Mouse (Mus musculus) ES-E14 (cell line): ENCODE data around the gene Zfyve21. TPM values are rescaled to one million over a fixed set of nuclear protein-coding genes. Genes with fewer than 3 reads are reported as not detected.

Source experiments
- DNase-seq: peaks from one replicate; pipeline ENCODE4 v3.0.0-alpha.2; 2013; ENCODE audit warnings: low read depth, low spot score
- H3K27ac ChIP-seq: 2 replicates; pipeline ENCODE4 v1.5.1; 2012; ENCODE audit warnings: low read depth, mild to moderate bottlenecking, low read length, moderate library complexity, mixed read lengths; ENCODE audit not compliant: poor library complexity, insufficient read depth, severe bottlenecking
- H3K36me3 ChIP-seq: 2 replicates; pipeline ENCODE4 v1.6.1; 2012; ENCODE audit warnings: mild to moderate bottlenecking, low read length, moderate library complexity, mixed read lengths; ENCODE audit not compliant: control insufficient read depth, poor library complexity, insufficient read depth, severe bottlenecking
- H3K4me1 ChIP-seq, 2 experiments: fragments of 150-350 bp in 1 of 2; sonication (generic) in 1 of 2; 2 replicates each; pipeline ENCODE4 v1.6.1; 2012; ENCODE audit warnings: low read length in 2 of 2, mild to moderate bottlenecking in 1 of 2, mixed read lengths in 1 of 2; ENCODE audit not compliant: control insufficient read depth in 2 of 2, insufficient read depth in 2 of 2, poor library complexity in 1 of 2
- H3K4me3 ChIP-seq, 2 experiments: fragments of 150-350 bp in 1 of 2; sonication (generic) in 1 of 2; 2 replicates each; pipeline ENCODE4 v1.5.1; 2012; ENCODE audit warnings: low read length in 2 of 2, low read depth in 1 of 2, mild to moderate bottlenecking in 1 of 2, mixed read lengths in 1 of 2; ENCODE audit not compliant: insufficient read depth in 1 of 2, poor library complexity in 1 of 2, severe bottlenecking in 1 of 2
- H3K9ac ChIP-seq: 2 replicates; pipeline ENCODE4 v1.6.1; 2012; ENCODE audit warnings: low read depth, mild to moderate bottlenecking, low read length, mixed read lengths; ENCODE audit not compliant: poor library complexity, insufficient read depth, severe bottlenecking
- H3K9me3 ChIP-seq: fragments of 150-350 bp; sonication (generic); 2 replicates; pipeline ENCODE4 v1.6.1; 2012; ENCODE audit warnings: low read depth, mild to moderate bottlenecking, low read length; ENCODE audit not compliant: control insufficient read depth, insufficient read depth
- CHD2 ChIP-seq: IDR thresholded peaks from 2 replicates; pipeline ENCODE4 v1.6.1; 2014; ENCODE audit warnings: mild to moderate bottlenecking, low read depth, low read length, inconsistent platforms
- HCFC1 ChIP-seq: IDR thresholded peaks from 2 replicates; pipeline ENCODE4 v1.6.1; 2012; ENCODE audit warnings: low read length, inconsistent platforms, borderline replicate concordance; ENCODE audit not compliant: insufficient read depth
- MAFK ChIP-seq: IDR thresholded peaks from 2 replicates; pipeline ENCODE4 v1.6.1; 2014; ENCODE audit warnings: mild to moderate bottlenecking, low read depth, low read length, inconsistent platforms; ENCODE audit not compliant: insufficient read depth
- ZC3H11A ChIP-seq: IDR thresholded peaks from 2 replicates; pipeline ENCODE4 v1.6.1; 2012; ENCODE audit warnings: low read depth, mild to moderate bottlenecking, inconsistent platforms, low read length, borderline replicate concordance
- ZNF384 ChIP-seq: IDR thresholded peaks from 2 replicates; pipeline ENCODE4 v1.6.1; 2012; ENCODE audit warnings: low read depth, low read length, inconsistent platforms
- in situ Hi-C, 2 experiments: fragments of 600-800 bp; cut with MboI; formaldehyde crosslinking; loops; one replicate each; pipeline ENCODE4 v1.15.1; 2025; ENCODE audit warnings: low sequenced_read_pairs in 2 of 2, inconsistent platforms in 1 of 2; ENCODE audit not compliant: unreplicated experiment in 2 of 2
- total RNA-seq: library from RNA; depleted of rRNA; stranded (reverse); fragments of 300-350 nt; gene quantifications from 2 replicates; pipeline ENCODE4 v1.2.3, GENCODE M21; 2012; rRNA removed

Gene Zfyve21
- total RNA-seq: 27.0 and 33.5 TPM in 2 replicates

GRCm38 (mm10) chr12:111813766-111814617 is at the start of gene Zfyve21, which contains the start of gene Xrcc3:
Gene Zfyve21 (plus strand): TSS chr12:111814170.
Gene Xrcc3 (minus strand): TSS chr12:111813873.
- Histone ChIP-seq H3K4me3 (peak within 1 kb of the TSS; percentile 86 to 100), H3K27ac (no peak within 1 kb of the TSS), H3K9me3 (no peaks in the 10 kb centered on the region), H3K4me1 (peaks cover 9 to 24% of the 10 kb centered on the region in 2 experiments; a peak in 3 of 4 replicates), H3K9ac (peak within 1 kb of the TSS; percentile 89), H3K36me3 (peaks cover 10% of the 10 kb centered on the region; the same call in 1 of the 2 replicates)
- TF ChIP-seq MAFK (no peak), CHD2 (peak; percentile 89)
- DNase-seq: peak; percentile 99
- in situ Hi-C loops: no loop called here

GRCm38 (mm10) chr12:111766313-111767236 is 47.4 kb upstream of the Zfyve21 start:
- in situ Hi-C loops: no loop called here
- Histone ChIP-seq H3K36me3 (peaks cover 5% of the 10 kb centered on the region; the same call in 1 of the 2 replicates), H3K9me3 (no peaks in the 10 kb centered on the region), H3K4me1 (peaks cover 6 to 30% of the 10 kb centered on the region in 2 experiments; a peak in 3 of 4 replicates), H3K4me3 (no peak overlapping the region), H3K9ac (no peak overlapping the region; the same call in 1 of the 2 replicates), H3K27ac (peak overlapping the region; percentile 13)
- no peak for DNase-seq
- TF ChIP-seq HCFC1 (no peak), ZC3H11A (no peak), ZNF384 (no peak), MAFK (no peak), CHD2 (no peak)

- Histone ChIP-seq H3K9me3 (no peaks in the 10 kb centered on the region), H3K27ac (no peak overlapping the region), H3K4me3 (no peak overlapping the region), H3K4me1 (peaks cover 6 to 23% of the 10 kb centered on the region in 2 experiments; a peak in 3 of 4 replicates), H3K9ac (no peak overlapping the region), H3K36me3 (peaks cover 8% of the 10 kb centered on the region)
- in situ Hi-C loops: no loop called here
- no peak for TF ChIP-seq CHD2
- TF ChIP-seq ZC3H11A: no peak
- TF ChIP-seq HCFC1: no peak
- TF ChIP-seq ZNF384: no peak
- TF ChIP-seq MAFK: no peak
- no peak for DNase-seq
Observed at GRCm38 (mm10) chr12:111768322-111768928, 45.5 kb upstream of the Zfyve21 start.

GRCm38 (mm10) chr12:111769306-111769705 is 44.7 kb upstream of the Zfyve21 start:
- H3K27ac ChIP-seq: no peak overlapping the region
- H3K4me3 ChIP-seq: no peak overlapping the region
- in situ Hi-C loops: no loop called here
- peaks cover 10% of the 10 kb centered on the region for H3K36me3 ChIP-seq
- no peak overlapping the region for H3K9ac ChIP-seq
- DNase-seq: peak; percentile 69
- H3K9me3 ChIP-seq: no peaks in the 10 kb centered on the region
- TF ChIP-seq ZC3H11A (peak; percentile 14; the same call in 1 of the 2 replicates), ZNF384 (no peak), CHD2 (no peak), HCFC1 (no peak), MAFK (no peak)
- H3K4me1 ChIP-seq: peaks cover 9 to 27% of the 10 kb centered on the region in 2 experiments; a peak in 3 of 4 replicates
